Mouse (Mus musculus) heart, embryonic 15.5 days (tissue): ENCODE measurements around the gene Bzw2. TPM values are rescaled to one million over a fixed set of nuclear protein-coding genes. Genes with fewer than 3 reads are reported as not detected.

Experiments
- ATAC-seq: fragments of 200-750 bp; cut with Nextera tagmentation; replicated peaks from 2 replicates; pipeline ENCODE4 v1.8.0; 2017; ENCODE audit warnings: low read depth, moderate TSS enrichment; ENCODE audit not compliant: insufficient number of reproducible peaks, insufficient read depth, low FRiP score
- H3K27ac ChIP-seq: fragments of 300-500 bp; sonication (generic); 2 replicates; pipeline ENCODE4 v1.5.1; 2015; ENCODE audit warnings: mild to moderate bottlenecking, inconsistent platforms
- H3K27me3 ChIP-seq: fragments of 300-500 bp; sonication (generic); 2 replicates; pipeline ENCODE4 v1.6.1; 2015; ENCODE audit warnings: inconsistent platforms
- H3K36me3 ChIP-seq: fragments of 300-500 bp; sonication (generic); 2 replicates; pipeline ENCODE4 v1.6.1; 2015; ENCODE audit warnings: mild to moderate bottlenecking, inconsistent platforms
- H3K4me1 ChIP-seq: fragments of 300-500 bp; sonication (generic); replicated peaks from 2 replicates; pipeline ENCODE4 v1.6.1; 2015; ENCODE audit warnings: inconsistent platforms
- H3K4me2 ChIP-seq: fragments of 300-500 bp; sonication (generic); 2 replicates; pipeline ENCODE4 v1.6.1; 2015; ENCODE audit warnings: inconsistent platforms, mild to moderate bottlenecking, moderate library complexity
- H3K4me3 ChIP-seq: fragments of 300-500 bp; sonication (generic); 2 replicates; pipeline ENCODE4 v1.5.1; 2015; ENCODE audit warnings: mild to moderate bottlenecking, inconsistent platforms
- H3K9ac ChIP-seq: fragments of 300-500 bp; sonication (generic); 2 replicates; pipeline ENCODE4 v1.6.1; 2015; ENCODE audit warnings: mild to moderate bottlenecking, inconsistent platforms
- H3K9me3 ChIP-seq: fragments of 300-500 bp; sonication (generic); replicated peaks from 2 replicates; pipeline ENCODE4 v1.6.1; 2016; ENCODE audit warnings: inconsistent platforms
- WGBS: fragments of 180-500 bp; shearing (Covaris S2); methylation state at CpG from one replicate; pipeline ENCODE4 v1.1.7; 2015; ENCODE audit warnings: mixed read lengths; 5-methylcytosine and 5-hydroxymethylcytosine counted together
- polyA plus RNA-seq: library from polyadenylated mRNA; unstranded; fragments of >200 nt; fragmentation: Nextera tagmentation; extraction: Ambion mirVana; gene quantifications from 2 replicates; pipeline ENCODE4 v1.2.1, GENCODE M21; 2015

Bzw2 gene
- polyA plus RNA-seq, 1 experiment from 2014 or later = 205 TPM

DNA sequence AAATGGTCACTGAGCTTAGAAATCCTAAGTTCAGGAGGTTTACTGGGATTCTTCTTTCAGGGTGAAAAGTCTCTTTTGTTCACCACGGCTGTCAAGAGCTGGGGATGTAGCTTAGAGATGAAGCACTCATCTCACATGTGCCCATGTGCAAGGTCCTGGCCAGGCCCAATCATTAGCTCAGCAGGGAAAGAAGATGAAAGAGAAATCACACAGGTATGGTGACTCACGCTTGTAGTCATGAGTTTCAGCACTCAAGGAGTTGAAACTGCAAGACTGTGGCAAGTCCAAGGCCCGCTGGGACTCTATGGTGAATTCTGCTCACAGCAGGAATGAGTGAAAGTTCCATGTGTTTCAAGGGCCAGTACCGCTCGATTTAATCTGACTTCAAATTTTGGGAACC, 23.8 kb downstream of the Bzw2 start:
- Histone ChIP-seq H3K4me1 (peaks cover 21% of the 10 kb centered on the region), H3K4me2 (no peak overlapping the region), H3K9ac (no peak overlapping the region), H3K36me3 (peaks cover 17% of the 10 kb centered on the region), H3K9me3 (no peaks in the 10 kb centered on the region), H3K27ac (no peak overlapping the region), H3K27me3 (no peaks in the 10 kb centered on the region), H3K4me3 (no peak overlapping the region)
- WGBS = 89% methylated on average over 5 of the region's 5 CpGs
- ATAC-seq = no peak

DNA sequence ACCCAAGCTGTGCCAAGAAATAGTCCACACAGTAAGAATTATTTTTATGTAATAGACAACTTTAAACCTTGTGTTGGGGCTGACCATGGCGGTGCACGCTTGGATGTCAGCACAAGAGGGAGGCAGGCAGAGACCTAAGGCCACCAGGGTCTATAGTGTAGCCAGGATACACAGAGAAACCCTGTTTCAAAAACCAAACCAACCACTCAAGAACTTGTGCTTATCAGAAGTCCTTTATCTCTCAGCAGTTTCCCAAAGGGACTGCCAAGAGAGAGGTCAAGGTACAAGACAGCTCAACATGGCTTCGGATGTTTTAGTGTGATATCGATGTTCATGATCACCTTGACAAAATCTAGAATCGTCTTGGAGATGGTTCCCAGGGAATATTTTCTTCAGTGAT, 24.3 kb downstream of the Bzw2 start:
- Histone ChIP-seq H3K4me1 (peaks cover 17% of the 10 kb centered on the region), H3K36me3 (peaks cover 22% of the 10 kb centered on the region), H3K27me3 (no peaks in the 10 kb centered on the region), H3K4me3 (no peak overlapping the region), H3K9me3 (no peaks in the 10 kb centered on the region), H3K27ac (no peak overlapping the region), H3K9ac (no peak overlapping the region), H3K4me2 (no peak overlapping the region)
- no peak for ATAC-seq
- WGBS = 70% methylated on average over 5 of the region's 5 CpGs

GRCm38 (mm10) chr12:36132668-36133067, 25.2 kb downstream of the Bzw2 start:
- H3K27ac ChIP-seq = no peak overlapping the region
- no peak overlapping the region for H3K4me2 ChIP-seq
- H3K4me1 ChIP-seq = peaks cover 12% of the 10 kb centered on the region
- WGBS = 85% methylated on average over 3 of the region's 3 CpGs
- H3K27me3 ChIP-seq = no peaks in the 10 kb centered on the region
- peaks cover 24% of the 10 kb centered on the region for H3K36me3 ChIP-seq
- H3K9ac ChIP-seq = no peak overlapping the region
- no peak overlapping the region for H3K4me3 ChIP-seq
- H3K9me3 ChIP-seq = no peaks in the 10 kb centered on the region
- no peak for ATAC-seq

DNA sequence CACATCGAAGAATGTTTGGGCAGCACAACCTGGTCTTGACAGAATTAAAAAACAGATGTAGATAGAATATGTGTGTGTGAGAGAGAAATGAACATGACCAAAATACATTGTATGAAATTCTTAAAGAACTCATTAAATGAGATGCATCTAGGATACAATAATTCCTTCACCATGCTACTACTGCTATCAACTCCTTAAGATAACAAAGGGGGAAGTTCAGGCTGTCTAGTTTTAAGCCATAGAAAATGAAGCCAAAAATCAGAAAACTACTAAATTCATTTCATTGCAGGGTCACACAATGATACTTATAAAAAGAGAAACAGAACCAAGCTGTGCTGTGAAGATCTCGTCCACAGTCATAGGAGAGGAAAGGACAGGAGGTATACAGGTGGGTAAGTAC, 25.6 kb downstream of the Bzw2 start:
- H3K27me3 ChIP-seq = no peaks in the 10 kb centered on the region
- no peak overlapping the region for H3K4me2 ChIP-seq
- no peak overlapping the region for H3K4me3 ChIP-seq
- no peak for ATAC-seq
- WGBS = 90% methylated on average over 2 of the region's 2 CpGs
- H3K36me3 ChIP-seq = peaks cover 24% of the 10 kb centered on the region
- peaks cover 10% of the 10 kb centered on the region; the same call in 1 of the 2 replicates for H3K4me1 ChIP-seq
- H3K27ac ChIP-seq = no peak overlapping the region
- no peaks in the 10 kb centered on the region for H3K9me3 ChIP-seq
- no peak overlapping the region for H3K9ac ChIP-seq

DNA sequence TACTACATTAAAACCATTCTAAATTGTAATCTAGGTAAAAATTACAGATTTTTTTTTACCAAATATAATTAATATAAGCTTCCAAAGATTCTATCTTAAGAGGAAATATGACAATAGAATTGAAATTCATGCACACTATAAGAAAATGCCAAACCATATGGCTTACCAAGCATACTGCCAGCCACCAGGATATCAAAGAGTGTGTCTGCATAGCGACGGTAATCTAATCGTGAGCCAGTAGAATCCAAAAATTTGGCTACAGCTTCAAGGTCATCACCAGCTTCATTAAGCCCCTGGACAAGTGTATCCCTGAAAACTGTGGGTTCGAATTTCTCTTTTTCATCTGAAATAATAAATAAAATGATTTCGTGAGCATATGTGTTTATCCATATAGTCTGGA, 28.1 kb downstream of the Bzw2 start:
- 92% methylated on average over 5 of the region's 5 CpGs for WGBS
- peaks cover 27% of the 10 kb centered on the region for H3K36me3 ChIP-seq
- H3K4me2 ChIP-seq = no peak overlapping the region
- H3K9ac ChIP-seq = no peak overlapping the region
- H3K9me3 ChIP-seq = no peaks in the 10 kb centered on the region
- H3K4me1 ChIP-seq = no peaks in the 10 kb centered on the region
- no peaks in the 10 kb centered on the region for H3K27me3 ChIP-seq
- no peak for ATAC-seq
- no peak overlapping the region for H3K4me3 ChIP-seq
- no peak overlapping the region for H3K27ac ChIP-seq

DNA sequence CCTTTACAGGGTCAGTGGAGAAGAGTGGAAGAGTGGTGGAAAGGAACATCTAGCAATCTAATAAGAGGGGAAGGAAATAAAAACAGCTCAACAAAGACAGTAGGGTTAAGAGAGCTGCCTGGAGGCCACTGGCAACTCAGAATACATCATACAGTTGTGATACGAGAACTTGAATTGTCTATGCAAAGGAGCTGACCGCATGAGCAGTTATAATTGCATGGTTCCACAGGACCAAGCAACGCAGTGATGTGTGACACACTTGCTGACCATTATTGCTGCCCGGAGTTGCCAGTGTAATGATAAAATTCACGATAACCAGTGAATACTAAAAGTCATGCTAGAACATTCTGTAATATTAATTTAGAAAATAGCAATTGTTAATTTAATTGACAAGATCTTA, 31.8 kb downstream of the Bzw2 start:
- Histone ChIP-seq H3K9me3 (no peaks in the 10 kb centered on the region), H3K4me2 (no peak overlapping the region), H3K36me3 (peaks cover 38% of the 10 kb centered on the region), H3K4me3 (no peak overlapping the region), H3K9ac (no peak overlapping the region), H3K27ac (no peak overlapping the region), H3K4me1 (no peaks in the 10 kb centered on the region), H3K27me3 (no peaks in the 10 kb centered on the region)
- WGBS = 93% methylated on average over 5 of the region's 5 CpGs
- ATAC-seq = no peak

DNA sequence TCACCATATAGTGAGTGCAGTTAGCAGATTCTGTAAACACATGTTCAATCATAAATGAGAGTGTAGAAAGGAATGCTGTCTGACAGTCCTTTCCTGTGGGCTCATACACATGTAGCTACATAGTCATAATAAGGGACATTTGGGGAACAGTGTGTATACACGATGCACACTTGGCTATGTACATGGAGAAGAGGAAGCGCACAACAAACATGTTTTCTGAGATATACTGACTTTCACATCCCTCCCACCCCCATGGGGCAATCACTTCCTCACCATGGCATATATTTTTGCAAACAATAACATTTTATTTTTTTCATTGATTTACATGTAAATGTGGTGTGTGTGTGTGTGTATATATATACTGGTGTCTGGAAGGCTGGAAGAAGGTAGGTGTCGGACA, 38.6 kb downstream of the Bzw2 start:
- H3K4me3 ChIP-seq = no peak overlapping the region
- no peak for ATAC-seq
- H3K27ac ChIP-seq = no peak overlapping the region
- H3K27me3 ChIP-seq = no peaks in the 10 kb centered on the region
- 89% methylated on average over 3 of the region's 3 CpGs for WGBS
- no peaks in the 10 kb centered on the region for H3K9me3 ChIP-seq
- H3K9ac ChIP-seq = no peak overlapping the region
- no peaks in the 10 kb centered on the region for H3K4me1 ChIP-seq
- peaks cover 74% of the 10 kb centered on the region for H3K36me3 ChIP-seq
- H3K4me2 ChIP-seq = no peak overlapping the region

GRCm38 (mm10) chr12:36117161-36117560, 40.7 kb downstream of the Bzw2 start:
- Histone ChIP-seq H3K27me3 (no peaks in the 10 kb centered on the region), H3K4me2 (no peak overlapping the region), H3K9ac (no peak overlapping the region), H3K36me3 (peaks cover 76% of the 10 kb centered on the region), H3K4me3 (no peak overlapping the region), H3K4me1 (no peaks in the 10 kb centered on the region), H3K9me3 (no peaks in the 10 kb centered on the region), H3K27ac (no peak overlapping the region)
- WGBS = 87% methylated on average over 6 of the region's 6 CpGs
- no peak for ATAC-seq

DNA sequence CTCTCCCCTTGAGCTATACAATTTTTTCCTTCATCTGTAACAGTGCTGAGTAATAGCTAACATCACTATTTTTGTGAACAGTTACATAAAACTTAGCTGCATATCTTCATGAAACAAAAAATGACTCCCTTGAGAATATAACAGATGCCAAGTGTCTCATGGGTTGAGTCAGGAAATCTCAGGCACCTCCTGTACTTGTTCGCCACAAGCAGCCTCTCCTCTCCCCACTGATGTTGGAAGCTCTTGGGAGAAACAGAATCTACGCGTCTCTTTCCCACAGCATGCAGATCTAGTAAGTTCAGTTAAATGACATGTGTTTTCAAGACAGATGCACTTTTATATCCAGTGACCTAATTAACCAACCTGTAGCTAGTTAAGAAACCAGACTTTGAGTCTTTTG, 45.8 kb downstream of the Bzw2 start:
- H3K36me3 ChIP-seq = peaks cover 77% of the 10 kb centered on the region

GRCm38 (mm10) chr12:36111110-36111509, 46.8 kb downstream of the Bzw2 start:
- H3K4me2 ChIP-seq = no peak overlapping the region
- H3K27me3 ChIP-seq = no peaks in the 10 kb centered on the region
- no peaks in the 10 kb centered on the region for H3K4me1 ChIP-seq
- H3K9me3 ChIP-seq = no peaks in the 10 kb centered on the region
- WGBS = 88% methylated on average over 5 of the region's 5 CpGs
- H3K9ac ChIP-seq = no peak overlapping the region
- H3K36me3 ChIP-seq = peaks cover 75% of the 10 kb centered on the region
- no peak overlapping the region for H3K27ac ChIP-seq
- no peak for ATAC-seq
- no peak overlapping the region for H3K4me3 ChIP-seq

More for the DNA sequence above, 45.8 kb downstream of the Bzw2 start:
- ATAC-seq = no peak
- Histone ChIP-seq H3K4me1 (no peaks in the 10 kb centered on the region), H3K9me3 (no peaks in the 10 kb centered on the region), H3K9ac (no peak overlapping the region), H3K4me2 (no peak overlapping the region), H3K27ac (no peak overlapping the region), H3K27me3 (no peaks in the 10 kb centered on the region), H3K4me3 (no peak overlapping the region)
- 91% methylated on average over 3 of the region's 3 CpGs for WGBS

DNA sequence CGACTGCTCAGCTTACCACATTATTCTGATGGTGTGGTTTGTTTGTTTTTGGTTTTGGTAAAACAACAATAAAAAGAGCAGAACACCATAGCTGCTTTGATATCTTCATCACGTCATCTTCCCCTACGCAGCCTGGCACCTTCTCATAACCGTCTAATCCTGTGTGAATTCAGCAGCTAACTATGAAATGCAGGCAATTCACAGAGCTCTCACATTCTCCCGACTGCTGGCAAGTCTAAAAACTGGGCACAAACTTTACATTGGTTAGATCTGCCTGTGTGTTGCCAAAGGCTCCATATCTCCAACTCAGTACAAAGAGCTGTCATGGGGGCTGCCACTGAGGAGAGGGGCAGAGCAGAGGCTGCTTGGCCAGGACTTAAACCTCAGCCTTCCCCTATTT, 47.4 kb downstream of the Bzw2 start:
- no peaks in the 10 kb centered on the region for H3K9me3 ChIP-seq
- H3K4me2 ChIP-seq = no peak overlapping the region
- H3K9ac ChIP-seq = no peak overlapping the region
- H3K4me3 ChIP-seq = no peak overlapping the region
- peaks cover 72% of the 10 kb centered on the region for H3K36me3 ChIP-seq
- no peak overlapping the region for H3K27ac ChIP-seq
- 87% methylated on average over 5 of the region's 5 CpGs for WGBS
- H3K27me3 ChIP-seq = no peaks in the 10 kb centered on the region
- no peaks in the 10 kb centered on the region for H3K4me1 ChIP-seq
- no peak for ATAC-seq

GRCm38 (mm10) chr12:36108442-36108841, 49.4 kb downstream of the Bzw2 start:
- 91% methylated on average over 5 of the region's 5 CpGs for WGBS
- no peaks in the 10 kb centered on the region for H3K27me3 ChIP-seq
- H3K4me3 ChIP-seq = no peak overlapping the region
- peaks cover 63% of the 10 kb centered on the region for H3K36me3 ChIP-seq
- no peak overlapping the region for H3K27ac ChIP-seq
- no peak overlapping the region for H3K9ac ChIP-seq
- H3K4me2 ChIP-seq = no peak overlapping the region
- no peaks in the 10 kb centered on the region for H3K4me1 ChIP-seq
- no peaks in the 10 kb centered on the region for H3K9me3 ChIP-seq
- ATAC-seq = no peak

GRCm38 (mm10) chr12:36103592-36103910, 54.3 kb downstream of the Bzw2 start:
- 91% methylated on average over 4 of the region's 4 CpGs for WGBS

More at GRCm38 (mm10) chr12:36103592-36103910, 54.3 kb downstream of the Bzw2 start:
- Histone ChIP-seq H3K9ac (no peak overlapping the region), H3K36me3 (peaks cover 45% of the 10 kb centered on the region), H3K9me3 (no peaks in the 10 kb centered on the region), H3K27ac (no peak overlapping the region), H3K27me3 (no peaks in the 10 kb centered on the region), H3K4me1 (no peaks in the 10 kb centered on the region), H3K4me3 (no peak overlapping the region), H3K4me2 (no peak overlapping the region)
- ATAC-seq = no peak
